Mouse (Mus musculus): ENCODE data around the gene Minos1. TPM values are rescaled to one million over a fixed set of nuclear protein-coding genes. Genes with fewer than 3 reads are reported as not detected.
A peak's percentile ranks its signal among the peaks of the same experiment; 100 is the strongest.

Gene Minos1
- total RNA-seq, 2 experiments from 2014 or later = 186 to 613 TPM

DNA sequence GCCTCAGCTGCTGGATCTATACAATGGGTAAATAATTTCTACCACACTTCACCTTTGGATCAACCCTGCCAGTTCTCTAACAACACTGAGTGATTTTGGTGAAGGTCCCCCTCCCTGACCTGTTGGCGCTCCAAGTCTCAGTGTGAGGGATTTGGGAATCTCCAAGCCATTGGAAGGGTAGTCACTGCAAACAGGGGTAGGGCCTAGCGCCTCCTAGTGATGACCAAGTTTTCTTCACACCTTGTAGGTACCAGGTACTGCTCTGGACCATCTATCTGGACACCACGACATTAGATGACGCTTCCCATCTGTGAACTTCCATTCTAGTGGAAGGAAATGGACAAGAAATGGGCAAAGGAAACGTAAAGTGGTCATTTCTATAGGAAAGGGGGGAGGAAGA, 55.0 kb downstream of the Minos1 start:
- no peak for ATAC-seq (replicated peaks; ENCODE audit: poor library complexity, severe bottlenecking)

- ATAC-seq (replicated peaks; ENCODE audit: poor library complexity, severe bottlenecking) = peak; percentile 13; the same call in 1 of the 2 replicates
These were observed 55.7 kb downstream of the Minos1 start, which contains the start of gene Htr6 for GRCm38 (mm10) chr4:139075041-139075711. Gene Htr6, minus strand, starts transcription at chr4:139075570.

GRCm38 (mm10) chr4:139074060-139074459, 56.9 kb downstream of the Minos1 start:
- 0 out of 2 replicates have a peak, but pooled peaks have one; percentile 15 for ATAC-seq (replicated peaks; ENCODE audit: poor library complexity, severe bottlenecking)

GRCm38 (mm10) chr4:139068287-139068686, 62.6 kb downstream of the Minos1 start:
- ATAC-seq (replicated peaks; ENCODE audit: poor library complexity, severe bottlenecking) = no peak

DNA sequence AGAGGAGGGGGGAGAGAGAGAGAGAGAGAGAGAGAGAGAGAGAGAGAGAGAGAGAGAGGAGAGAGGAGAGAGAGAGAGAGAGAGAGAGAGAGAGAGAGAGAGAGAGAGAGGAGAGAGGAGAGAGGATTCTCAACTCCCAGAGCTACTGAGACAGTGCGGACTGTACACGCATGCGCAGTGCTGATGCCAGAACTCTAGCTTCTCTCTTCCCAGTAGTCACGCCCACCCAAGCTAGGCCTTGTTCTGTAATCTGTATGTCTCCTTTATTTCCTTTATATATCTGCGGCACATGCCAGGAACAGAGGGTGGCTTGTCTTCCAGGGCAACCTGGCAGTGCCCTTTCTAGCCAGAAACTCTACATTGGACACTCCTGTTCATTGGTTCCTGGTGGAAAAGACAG, 66.1 kb downstream of the Minos1 start:
- no peak for ATAC-seq (replicated peaks; ENCODE audit: poor library complexity, severe bottlenecking)

- ATAC-seq (replicated peaks; ENCODE audit: poor library complexity, severe bottlenecking) = peak; percentile 44
These were observed 71.3 kb downstream of the Minos1 start for GRCm38 (mm10) chr4:139059569-139059968.

DNA sequence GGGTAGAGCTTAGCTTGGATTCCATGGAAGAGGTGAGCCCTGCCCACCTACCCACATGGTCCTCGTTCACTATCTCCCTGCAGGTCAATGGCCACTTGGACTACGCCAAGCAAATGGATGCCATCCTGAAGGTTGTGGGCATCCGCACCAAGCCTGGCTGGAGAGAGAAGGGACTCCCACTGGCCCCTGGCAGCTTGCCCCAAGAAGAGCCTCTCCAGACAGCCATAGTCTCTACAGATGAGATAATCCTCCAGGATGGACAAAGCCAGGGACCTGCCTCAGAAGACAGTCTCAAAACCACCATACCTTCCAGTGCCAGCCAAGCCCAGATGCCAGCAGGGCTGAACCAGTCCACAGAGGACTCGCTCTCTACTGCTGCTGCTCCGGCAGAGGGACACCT, 72.9 kb downstream of the Minos1 start:
- ATAC-seq (replicated peaks; ENCODE audit: poor library complexity, severe bottlenecking) = no peak

DNA sequence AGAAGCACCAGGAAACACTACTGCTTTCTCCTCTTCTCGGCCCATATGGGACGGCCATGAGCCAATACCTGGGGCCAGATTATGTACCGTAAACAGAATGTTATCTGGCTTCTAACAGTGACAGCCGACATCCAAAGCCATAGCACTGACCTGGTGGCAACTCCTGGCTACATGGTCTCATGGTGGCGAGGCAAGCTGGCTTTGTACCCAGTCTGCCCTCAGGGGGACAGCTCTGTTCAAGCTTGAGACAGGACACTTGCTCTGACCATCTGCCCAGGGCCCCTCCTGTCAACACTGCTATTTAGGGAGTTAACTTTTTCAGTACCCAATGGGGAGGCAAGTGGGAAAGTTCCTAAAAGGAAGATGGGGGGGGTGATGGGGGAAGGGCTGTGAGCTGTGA, 73.6 kb downstream of the Minos1 start:
- no peak for ATAC-seq (replicated peaks; ENCODE audit: poor library complexity, severe bottlenecking)

DNA sequence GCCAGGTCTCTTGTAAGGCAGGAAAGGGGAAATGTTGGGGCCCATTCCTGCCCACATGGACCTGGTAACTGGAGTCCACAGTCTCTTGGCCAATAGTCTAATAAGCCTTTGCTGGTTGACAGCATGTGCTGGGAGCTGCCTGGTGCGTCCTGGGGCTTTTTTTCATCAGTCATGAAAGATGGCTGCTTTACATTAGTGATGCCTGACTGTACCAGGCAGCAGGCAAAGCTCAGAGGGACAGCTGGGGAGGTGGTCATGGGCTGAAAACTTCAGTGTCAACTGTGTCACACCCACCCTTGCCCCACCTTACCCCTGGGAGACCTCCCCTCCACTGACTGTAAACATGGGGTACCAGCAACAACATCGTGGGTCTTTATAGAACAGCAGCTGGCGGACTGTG, 75.2 kb downstream of the Minos1 start:
- ATAC-seq (replicated peaks; ENCODE audit: poor library complexity, severe bottlenecking) = no peak

DNA sequence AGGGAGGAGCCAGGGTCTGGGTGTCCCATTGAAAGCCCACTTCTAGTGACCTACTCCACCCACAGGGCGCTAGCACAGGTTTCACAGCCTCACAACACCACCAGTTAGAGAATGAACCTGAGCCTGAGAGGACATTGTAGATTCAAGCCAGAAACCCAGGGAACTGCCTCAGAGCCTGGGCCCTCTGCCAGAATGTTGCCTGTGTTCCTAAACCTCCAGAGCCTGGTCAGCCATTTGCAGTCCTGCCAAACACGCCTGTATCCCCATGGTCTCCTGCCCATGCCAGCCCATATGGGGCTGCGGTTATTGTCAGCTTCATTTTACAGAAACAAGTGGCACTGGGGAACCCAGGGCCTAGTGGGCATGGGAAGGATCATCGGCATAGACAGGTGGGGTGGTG, 75.6 kb downstream of the Minos1 start:
- ATAC-seq (replicated peaks; ENCODE audit: poor library complexity, severe bottlenecking) = no peak

GRCm38 (mm10) chr4:139054300-139054923, 76.5 kb downstream of the Minos1 start:
- ATAC-seq (replicated peaks; ENCODE audit: poor library complexity, severe bottlenecking) = no peak

- no peak for ATAC-seq (replicated peaks; ENCODE audit: poor library complexity, severe bottlenecking)
These were observed 77.5 kb downstream of the Minos1 start for GRCm38 (mm10) chr4:139053391-139053790.

GRCm38 (mm10) chr4:139052796-139053195, 78.1 kb downstream of the Minos1 start:
- no peak for ATAC-seq (replicated peaks; ENCODE audit: poor library complexity, severe bottlenecking)

Other genes starting within 250 kb of the Minos1 start
- gene Otud3, start 217.2 kb downstream of the Minos1 start, total RNA-seq (2014; fragmentation: Nextera tagmentation) = 3.8 and 5.7 TPM in 2 replicates
- gene Otud3, start 217.2 kb downstream of the Minos1 start, total RNA-seq (2017) = 3.2 and 4.7 TPM in 2 replicates
- not detected in 2 replicates for gene Rnf186, start 164.0 kb downstream of the Minos1 start, total RNA-seq (2014; fragmentation: Nextera tagmentation)
- not detected in 2 replicates for gene Rnf186, start 164.0 kb downstream of the Minos1 start, total RNA-seq (2017)
- 18.3 and 18.6 TPM in 2 replicates for gene Tmco4, start 158.2 kb downstream of the Minos1 start, total RNA-seq (2014; fragmentation: Nextera tagmentation)
- gene Tmco4, start 158.2 kb downstream of the Minos1 start, total RNA-seq (2017) = 13.2 and 21.2 TPM in 2 replicates
- gene Htr6, start 55.5 kb downstream of the Minos1 start, total RNA-seq (2014; fragmentation: Nextera tagmentation) = not detected in 2 replicates
- gene Htr6, start 55.5 kb downstream of the Minos1 start, total RNA-seq (2017) = not detected in 2 replicates
- not detected in 2 replicates for gene Nbl1, start 38.1 kb downstream of the Minos1 start, total RNA-seq (2014; fragmentation: Nextera tagmentation)
- gene Nbl1, start 38.1 kb downstream of the Minos1 start, total RNA-seq (2017) = not detected in 2 replicates
- 374 and 389 TPM in 2 replicates for gene Capzb, start 61.8 kb upstream of the Minos1 start, total RNA-seq (2014; fragmentation: Nextera tagmentation)
- 129 and 155 TPM in 2 replicates for gene Capzb, start 61.8 kb upstream of the Minos1 start, total RNA-seq (2017)
- gene Pqlc2, start 179.6 kb upstream of the Minos1 start, total RNA-seq (2014; fragmentation: Nextera tagmentation) = 5.4 and 7.7 TPM in 2 replicates
- gene Pqlc2, start 179.6 kb upstream of the Minos1 start, total RNA-seq (2017) = 2.3 and 3.5 TPM in 2 replicates
- 16.6 and 25.0 TPM in 2 replicates for gene Akr7a5, start 179.6 kb upstream of the Minos1 start, total RNA-seq (2014; fragmentation: Nextera tagmentation)
- 5.9 and 12.2 TPM in 2 replicates for gene Akr7a5, start 179.6 kb upstream of the Minos1 start, total RNA-seq (2017)
- 143 and 158 TPM in 2 replicates for gene Mrto4, start 221.5 kb upstream of the Minos1 start, total RNA-seq (2014; fragmentation: Nextera tagmentation)
- 93.4 and 94.5 TPM in 2 replicates for gene Mrto4, start 221.5 kb upstream of the Minos1 start, total RNA-seq (2017)
- gene Emc1, start 221.5 kb upstream of the Minos1 start, total RNA-seq (2014; fragmentation: Nextera tagmentation) = 20.2 and 24.4 TPM in 2 replicates
- 34.4 and 39.2 TPM in 2 replicates for gene Emc1, start 221.5 kb upstream of the Minos1 start, total RNA-seq (2017)
- 91.2 and 91.4 TPM in 2 replicates for gene Ubr4, start 221.5 kb upstream of the Minos1 start, total RNA-seq (2014; fragmentation: Nextera tagmentation)
- gene Ubr4, start 221.5 kb upstream of the Minos1 start, total RNA-seq (2017) = 47.2 and 49.5 TPM in 2 replicates